Mouse (Mus musculus): ENCODE measurements at regions not wholly inside any gene's neighbourhood (a gene's known extent, or its start where the extent isn't known, plus 50 kb on each side); places are given as distances from the start of the nearest gene placed in this dataset.

DNA sequence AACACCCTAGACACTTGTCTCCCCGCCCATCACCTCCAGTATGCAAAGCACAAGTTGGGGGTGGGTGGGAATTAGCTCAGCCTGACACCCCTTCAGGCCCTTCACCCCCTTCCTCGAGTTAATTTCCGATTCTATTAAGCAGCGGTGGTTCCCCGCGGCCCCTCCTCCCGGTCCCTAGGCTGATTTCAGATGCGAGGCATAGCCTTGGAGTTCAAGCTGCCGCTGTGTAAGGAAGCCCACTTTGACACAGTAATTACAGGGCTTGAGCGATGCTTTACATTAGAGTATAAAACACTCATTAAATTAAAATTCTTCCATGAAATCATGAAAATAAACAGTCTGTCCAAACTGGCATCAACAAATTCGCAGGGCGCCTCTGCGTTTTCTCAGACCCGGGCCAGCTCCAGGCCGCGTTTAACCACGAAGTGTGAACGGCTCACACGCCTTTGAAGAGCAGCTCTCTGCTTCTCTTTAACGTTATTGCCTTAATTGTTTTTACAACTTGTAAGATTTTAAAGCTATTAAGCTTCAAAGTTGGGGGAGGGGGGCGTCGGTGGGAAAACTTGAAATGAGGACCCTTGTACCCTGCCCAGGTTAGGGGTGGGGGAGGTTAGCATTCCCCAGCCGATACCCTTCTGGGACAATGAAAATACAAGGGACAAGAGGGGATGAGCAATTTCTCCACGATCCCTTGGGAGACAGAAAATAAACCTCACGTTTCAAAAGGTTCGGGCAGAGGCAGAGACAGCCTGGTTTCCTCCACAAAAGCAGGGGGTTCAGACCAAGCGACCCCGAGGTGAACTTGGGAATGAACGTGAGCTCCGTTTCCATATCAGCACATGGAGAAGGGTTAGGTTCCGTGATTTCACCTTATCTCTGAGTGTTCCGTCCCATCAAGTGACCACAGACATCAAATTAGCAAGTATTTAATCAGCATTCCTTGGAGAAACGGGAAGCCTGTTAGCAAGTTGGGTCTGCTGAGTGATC is 114.4 kb downstream of the Dicer1 start:
- peaks cover 9% of the 10 kb centered on the region; the same call in 1 of the 2 replicates for H3K9me3 ChIP-seq (ENCODE audit: control insufficient read depth, low read length)
- DNase-seq (ENCODE audit: low spot score) = peak; percentile 20
- no peak overlapping the region for H3K27ac ChIP-seq (replicated peaks; ENCODE audit: low read depth, low read length)
- no peaks in the 10 kb centered on the region for H3K36me3 ChIP-seq (ENCODE audit: control insufficient read depth, insufficient read depth, low read length)
- peak overlapping the region; percentile 20; the same call in 1 of the 2 replicates for H3K4me2 ChIP-seq (replicated peaks; ENCODE audit: low read depth, low read length, severe bottlenecking)
- no peak for TF ChIP-seq POLR2A (IDR thresholded peaks at IDR 0.05; ENCODE audit: borderline replicate concordance, extremely low read depth, insufficient read depth, insufficient read length)
- ATAC-seq (ENCODE audit: low FRiP score, low read depth) = peak; percentile 17; the same call in 1 of the 2 replicates
- H3K27me3 ChIP-seq (ENCODE audit: control insufficient read depth, insufficient read depth, low read length) = peaks cover 14% of the 10 kb centered on the region
- peaks cover 35% of the 10 kb centered on the region for H3K4me1 ChIP-seq (ENCODE audit: control insufficient read depth, insufficient read depth, low read length)
- WGBS = 8% methylated on average over 33 of the region's 33 CpGs
- H3K9ac ChIP-seq (ENCODE audit: low read depth, low read length, severe bottlenecking) = no peak overlapping the region
- H3K4me3 ChIP-seq (replicated peaks; ENCODE audit: low read length) = no peak overlapping the region

GRCm38 (mm10) chr12:104636474-104636873 is 115.3 kb downstream of the Dicer1 start:
- no peak overlapping the region for H3K4me3 ChIP-seq (replicated peaks; ENCODE audit: low read length)
- H3K36me3 ChIP-seq (ENCODE audit: control insufficient read depth, insufficient read depth, low read length) = no peaks in the 10 kb centered on the region
- DNase-seq (ENCODE audit: low spot score) = no peak
- peak; percentile 5; the same call in 1 of the 2 replicates for ATAC-seq (ENCODE audit: low FRiP score, low read depth)
- TF ChIP-seq POLR2A (IDR thresholded peaks at IDR 0.05; ENCODE audit: borderline replicate concordance, extremely low read depth, insufficient read depth, insufficient read length) = no peak
- peak overlapping the region; percentile 20; the same call in 1 of the 2 replicates for H3K4me2 ChIP-seq (replicated peaks; ENCODE audit: low read depth, low read length, severe bottlenecking)
- H3K9me3 ChIP-seq (ENCODE audit: control insufficient read depth, low read length) = peaks cover 9% of the 10 kb centered on the region; the same call in 1 of the 2 replicates
- 18% methylated on average over 12 of the region's 12 CpGs for WGBS
- H3K9ac ChIP-seq (ENCODE audit: low read depth, low read length, severe bottlenecking) = no peak overlapping the region
- peaks cover 14% of the 10 kb centered on the region for H3K27me3 ChIP-seq (ENCODE audit: control insufficient read depth, insufficient read depth, low read length)
- no peak overlapping the region for H3K27ac ChIP-seq (replicated peaks; ENCODE audit: low read depth, low read length)
- H3K4me1 ChIP-seq (ENCODE audit: control insufficient read depth, insufficient read depth, low read length) = peaks cover 35% of the 10 kb centered on the region

GRCm38 (mm10) chr12:104634818-104635217 is 116.9 kb downstream of the Dicer1 start:
- DNase-seq (ENCODE audit: low spot score) (no peak), ATAC-seq (ENCODE audit: low FRiP score, low read depth) (no peak)
- TF ChIP-seq POLR2A (IDR thresholded peaks at IDR 0.05; ENCODE audit: borderline replicate concordance, extremely low read depth, insufficient read depth, insufficient read length) = no peak
- H3K4me1 ChIP-seq (ENCODE audit: control insufficient read depth, insufficient read depth, low read length) = peaks cover 35% of the 10 kb centered on the region
- H3K36me3 ChIP-seq (ENCODE audit: control insufficient read depth, insufficient read depth, low read length) = no peaks in the 10 kb centered on the region
- H3K9me3 ChIP-seq (ENCODE audit: control insufficient read depth, low read length) = peaks cover 8% of the 10 kb centered on the region; the same call in 1 of the 2 replicates
- no peak overlapping the region for H3K9ac ChIP-seq (ENCODE audit: low read depth, low read length, severe bottlenecking)
- H3K27me3 ChIP-seq (ENCODE audit: control insufficient read depth, insufficient read depth, low read length) = peaks cover 14% of the 10 kb centered on the region
- 26% methylated on average over 10 of the region's 10 CpGs for WGBS
- peak overlapping the region; percentile 4; the same call in 1 of the 2 replicates for H3K4me2 ChIP-seq (replicated peaks; ENCODE audit: low read depth, low read length, severe bottlenecking)
- H3K27ac ChIP-seq (replicated peaks; ENCODE audit: low read depth, low read length) = no peak overlapping the region
- no peak overlapping the region for H3K4me3 ChIP-seq (replicated peaks; ENCODE audit: low read length)

DNA sequence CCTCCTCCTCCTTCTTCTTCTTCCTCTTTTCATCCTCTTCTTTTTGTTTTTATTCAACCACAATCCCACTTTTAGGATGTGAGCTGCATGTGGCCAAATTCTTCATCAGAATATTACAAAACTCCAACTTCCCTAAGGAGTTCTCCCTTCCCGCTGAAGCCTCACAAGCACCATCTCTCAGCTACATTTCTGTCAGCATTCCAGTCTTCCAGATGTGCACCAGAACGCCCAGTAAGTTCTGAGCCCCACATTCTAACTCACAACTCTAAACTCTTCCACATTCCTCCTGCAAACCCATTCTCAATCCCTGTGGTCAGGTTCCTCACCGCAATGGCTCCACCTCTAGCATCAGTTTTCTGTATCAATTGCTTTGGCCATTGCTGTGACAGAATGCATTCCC is 121.2 kb downstream of the Dicer1 start:
- H3K27ac ChIP-seq (replicated peaks; ENCODE audit: low read depth, low read length) = no peak overlapping the region
- ATAC-seq (ENCODE audit: low FRiP score, low read depth) = no peak
- no peaks in the 10 kb centered on the region for H3K36me3 ChIP-seq (ENCODE audit: control insufficient read depth, insufficient read depth, low read length)
- peaks cover 19% of the 10 kb centered on the region for H3K4me1 ChIP-seq (ENCODE audit: control insufficient read depth, insufficient read depth, low read length)
- DNase-seq (ENCODE audit: low spot score) = no peak
- H3K4me3 ChIP-seq (replicated peaks; ENCODE audit: low read length) = no peak overlapping the region
- TF ChIP-seq POLR2A (IDR thresholded peaks at IDR 0.05; ENCODE audit: borderline replicate concordance, extremely low read depth, insufficient read depth, insufficient read length) = no peak
- H3K9me3 ChIP-seq (ENCODE audit: control insufficient read depth, low read length) = no peaks in the 10 kb centered on the region
- WGBS = 67% methylated on average over 3 of the region's 3 CpGs
- H3K27me3 ChIP-seq (ENCODE audit: control insufficient read depth, insufficient read depth, low read length) = 0 out of 2 replicates have a peak, but pooled peaks cover under 1% of the 10 kb centered on the region
- H3K9ac ChIP-seq (ENCODE audit: low read depth, low read length, severe bottlenecking) = no peak overlapping the region
- no peak overlapping the region for H3K4me2 ChIP-seq (replicated peaks; ENCODE audit: low read depth, low read length, severe bottlenecking)

- 89% methylated on average over 2 of the region's 2 CpGs for WGBS
- H3K27ac ChIP-seq (replicated peaks; ENCODE audit: low read depth, low read length) = no peak overlapping the region
- H3K4me3 ChIP-seq (replicated peaks; ENCODE audit: low read length) = no peak overlapping the region
- no peak for TF ChIP-seq POLR2A (IDR thresholded peaks at IDR 0.05; ENCODE audit: borderline replicate concordance, extremely low read depth, insufficient read depth, insufficient read length)
- no peaks in the 10 kb centered on the region for H3K9me3 ChIP-seq (ENCODE audit: control insufficient read depth, low read length)
- ATAC-seq (ENCODE audit: low FRiP score, low read depth) (no peak), DNase-seq (ENCODE audit: low spot score) (no peak)
- no peaks in the 10 kb centered on the region for H3K36me3 ChIP-seq (ENCODE audit: control insufficient read depth, insufficient read depth, low read length)
- no peak overlapping the region for H3K4me2 ChIP-seq (replicated peaks; ENCODE audit: low read depth, low read length, severe bottlenecking)
- no peak overlapping the region for H3K9ac ChIP-seq (ENCODE audit: low read depth, low read length, severe bottlenecking)
- H3K4me1 ChIP-seq (ENCODE audit: control insufficient read depth, insufficient read depth, low read length) = peaks cover 8% of the 10 kb centered on the region
- H3K27me3 ChIP-seq (ENCODE audit: control insufficient read depth, insufficient read depth, low read length) = no peaks in the 10 kb centered on the region
Observed at GRCm38 (mm10) chr12:104629449-104629848, 122.3 kb downstream of the Dicer1 start.
